Mouse (Mus musculus) limb, embryonic 11.5 days (tissue): ENCODE results near the gene Id1. TPM values are rescaled to one million over a fixed set of nuclear protein-coding genes. Genes with fewer than 3 reads are reported as not detected.

ENCODE experiments used
- ATAC-seq: fragments of 200-750 bp; cut with Nextera tagmentation; 2 replicates; pipeline ENCODE4 v1.8.0; 2017; ENCODE audit warnings: low read depth; ENCODE audit not compliant: insufficient number of reproducible peaks, low FRiP score, low TSS enrichment
- DNase-seq: peaks from one replicate; pipeline ENCODE4 v3.0.0-alpha.2; 2015; ENCODE audit warnings: low spot score
- H3K27ac ChIP-seq: fragments of 300-500 bp; sonication (generic); replicated peaks from 2 replicates; pipeline ENCODE4 v1.5.1; 2014; ENCODE audit warnings: low read depth, mild to moderate bottlenecking, low read length
- H3K27me3 ChIP-seq: fragments of 300-500 bp; sonication (generic); 2 replicates; pipeline ENCODE4 v1.6.1; 2014; ENCODE audit warnings: mild to moderate bottlenecking, low read length, mixed read lengths; ENCODE audit not compliant: control insufficient read depth, insufficient read depth
- H3K36me3 ChIP-seq: fragments of 300-500 bp; sonication (generic); 2 replicates; pipeline ENCODE4 v1.6.1; 2014; ENCODE audit warnings: mild to moderate bottlenecking, low read length, moderate library complexity, mixed read lengths; ENCODE audit not compliant: control insufficient read depth, insufficient read depth
- H3K4me1 ChIP-seq: fragments of 300-500 bp; sonication (generic); 2 replicates; pipeline ENCODE4 v1.6.1; 2014; ENCODE audit warnings: low read length, mixed read lengths; ENCODE audit not compliant: control insufficient read depth, insufficient read depth
- H3K4me2 ChIP-seq: fragments of 300-500 bp; sonication (generic); 2 replicates; pipeline ENCODE4 v1.6.1; 2014; ENCODE audit warnings: low read depth, mild to moderate bottlenecking, moderate library complexity; ENCODE audit not compliant: severe bottlenecking
- H3K4me3 ChIP-seq: fragments of 300-500 bp; sonication (generic); 2 replicates; pipeline ENCODE4 v1.5.1; 2014; ENCODE audit warnings: low read depth, low read length
- H3K9ac ChIP-seq: fragments of 300-500 bp; sonication (generic); 2 replicates; pipeline ENCODE4 v1.6.1; 2014; ENCODE audit warnings: mild to moderate bottlenecking, low read length
- H3K9me3 ChIP-seq: fragments of 300-500 bp; sonication (generic); 2 replicates; pipeline ENCODE4 v1.6.1; 2016; ENCODE audit warnings: low read length; ENCODE audit not compliant: control insufficient read depth
- WGBS: fragments of 180-500 bp; shearing (Covaris S2); extraction: QIAGEN DNeasy Blood & Tissue Kit; methylation state at CpG from one replicate; pipeline ENCODE4 v1.1.7; 2014; 5-methylcytosine and 5-hydroxymethylcytosine counted together
- polyA plus RNA-seq: library from polyadenylated mRNA; unstranded; fragments of >200 nt; fragmentation: Nextera tagmentation; extraction: Ambion mirVana; gene quantifications from 2 replicates; pipeline ENCODE4 v1.2.1, GENCODE M21; 2014

Gene Id1
- polyA plus RNA-seq, 1 experiment from 2014 or later: 248 TPM

GRCm38 (mm10) chr2:152741153-152742041, 5.3 kb downstream of the Id1 start:
- H3K27me3 ChIP-seq: no peaks in the 10 kb centered on the region
- H3K4me3 ChIP-seq: no peak overlapping the region
- peak; percentile 59 for DNase-seq
- H3K9me3 ChIP-seq: no peaks in the 10 kb centered on the region
- 49% methylated on average over 14 of the region's 14 CpGs for WGBS
- no peak overlapping the region for H3K4me2 ChIP-seq
- peak overlapping the region; percentile 13 for H3K9ac ChIP-seq
- H3K4me1 ChIP-seq: peaks cover 20% of the 10 kb centered on the region
- H3K36me3 ChIP-seq: no peaks in the 10 kb centered on the region
- no peak for ATAC-seq
- peak overlapping the region; percentile 60; the same call in 1 of the 2 replicates for H3K27ac ChIP-seq

GRCm38 (mm10) chr2:152742435-152742834, 6.4 kb downstream of the Id1 start:
- no peak for ATAC-seq
- no peak overlapping the region for H3K4me2 ChIP-seq

GRCm38 (mm10) chr2:152753944-152754711, 18.1 kb downstream of the Id1 start, which contains the start of gene Cox4i2:
Cox4i2 (plus strand) TSS chr2:152754173.
- DNase-seq (peak; percentile 62), ATAC-seq (no peak)
- no peaks in the 10 kb centered on the region for H3K36me3 ChIP-seq
- WGBS: 3% methylated on average over 30 of the region's 30 CpGs
- H3K9me3 ChIP-seq: no peaks in the 10 kb centered on the region
- no peak within 1 kb of the TSS for H3K27ac ChIP-seq
- H3K4me3 ChIP-seq: peak within 1 kb of the TSS; percentile 26
- no peaks in the 10 kb centered on the region for H3K27me3 ChIP-seq
- peak within 1 kb of the TSS; percentile 61 for H3K9ac ChIP-seq
- H3K4me1 ChIP-seq: peaks cover 10% of the 10 kb centered on the region
- peak within 1 kb of the TSS; percentile 62 for H3K4me2 ChIP-seq

More at GRCm38 (mm10) chr2:152742435-152742834, 6.4 kb downstream of the Id1 start:
- peak; percentile 90 for DNase-seq
- 22% methylated on average over 10 of the region's 10 CpGs for WGBS
- no peaks in the 10 kb centered on the region for H3K27me3 ChIP-seq
- peaks cover 20% of the 10 kb centered on the region for H3K4me1 ChIP-seq
- H3K36me3 ChIP-seq: no peaks in the 10 kb centered on the region
- no peak overlapping the region for H3K4me3 ChIP-seq
- H3K9me3 ChIP-seq: no peaks in the 10 kb centered on the region
- H3K9ac ChIP-seq: no peak overlapping the region
- H3K27ac ChIP-seq: no peak overlapping the region

- H3K9me3 ChIP-seq: no peaks in the 10 kb centered on the region
Observed at GRCm38 (mm10) chr2:152756474-152757393, 20.7 kb downstream of the Id1 start.

GRCm38 (mm10) chr2:152757478-152757877, 21.4 kb downstream of the Id1 start:
- ATAC-seq: no peak
- H3K9me3 ChIP-seq: no peaks in the 10 kb centered on the region
- no peak for DNase-seq
- no peaks in the 10 kb centered on the region for H3K27me3 ChIP-seq
- no peak overlapping the region for H3K27ac ChIP-seq
- H3K4me2 ChIP-seq: no peak overlapping the region
- H3K36me3 ChIP-seq: no peaks in the 10 kb centered on the region
- peaks cover 10% of the 10 kb centered on the region for H3K4me1 ChIP-seq
- no peak overlapping the region for H3K4me3 ChIP-seq
- WGBS: 62% methylated on average over 2 of the region's 2 CpGs
- H3K9ac ChIP-seq: no peak overlapping the region

More at GRCm38 (mm10) chr2:152756474-152757393, 20.7 kb downstream of the Id1 start:
- Histone ChIP-seq H3K4me1 (peaks cover 10% of the 10 kb centered on the region), H3K9ac (no peak overlapping the region), H3K4me3 (no peak overlapping the region), H3K27ac (no peak overlapping the region), H3K4me2 (no peak overlapping the region), H3K27me3 (no peaks in the 10 kb centered on the region), H3K36me3 (no peaks in the 10 kb centered on the region)
- WGBS: 69% methylated on average over 17 of the region's 17 CpGs
- no peak for ATAC-seq
- DNase-seq: no peak

- 63% methylated on average over 4 of the region's 4 CpGs for WGBS
- H3K36me3 ChIP-seq: no peaks in the 10 kb centered on the region
- H3K9ac ChIP-seq: no peak overlapping the region
- H3K4me2 ChIP-seq: no peak overlapping the region
- H3K4me1 ChIP-seq: peaks cover 10% of the 10 kb centered on the region
- H3K9me3 ChIP-seq: no peaks in the 10 kb centered on the region
- DNase-seq (no peak), ATAC-seq (no peak)
- no peak overlapping the region for H3K27ac ChIP-seq
- H3K4me3 ChIP-seq: no peak overlapping the region
- no peaks in the 10 kb centered on the region for H3K27me3 ChIP-seq
Observed at GRCm38 (mm10) chr2:152758351-152758750, 22.3 kb downstream of the Id1 start.

GRCm38 (mm10) chr2:152763310-152763709, 27.3 kb downstream of the Id1 start:
- Histone ChIP-seq H3K36me3 (no peaks in the 10 kb centered on the region), H3K9me3 (no peaks in the 10 kb centered on the region), H3K4me2 (no peak overlapping the region), H3K4me3 (no peak overlapping the region), H3K9ac (no peak overlapping the region), H3K27me3 (no peaks in the 10 kb centered on the region), H3K27ac (no peak overlapping the region), H3K4me1 (peaks cover 17% of the 10 kb centered on the region; the same call in 1 of the 2 replicates)
- ATAC-seq: no peak
- no peak for DNase-seq
- WGBS: 77% methylated on average over 6 of the region's 6 CpGs
